Mouse (Mus musculus) adrenal gland, postnatal 14 days (tissue): Measurements from ENCODE around the gene Nyap1. TPM values are rescaled to one million over a fixed set of nuclear protein-coding genes. Genes with fewer than 3 reads are reported as not detected.
"Not testable (repeated sequence)": the region's sequence is repeated elsewhere in the genome, so short reads cannot be mapped to it uniquely, and the experiment has no call there.

Experiments used
- DNase-seq: peaks from one replicate; pipeline ENCODE4 v3.0.0; 2021; ENCODE audit warnings: mixed read lengths
- total RNA-seq: library from RNA; stranded (reverse); gene quantifications from 2 replicates; pipeline ENCODE4 v1.2.3, GENCODE M21; 2021

The Nyap1 gene
- total RNA-seq, 1 experiment from 2014 or later: 3.6 TPM

DNA sequence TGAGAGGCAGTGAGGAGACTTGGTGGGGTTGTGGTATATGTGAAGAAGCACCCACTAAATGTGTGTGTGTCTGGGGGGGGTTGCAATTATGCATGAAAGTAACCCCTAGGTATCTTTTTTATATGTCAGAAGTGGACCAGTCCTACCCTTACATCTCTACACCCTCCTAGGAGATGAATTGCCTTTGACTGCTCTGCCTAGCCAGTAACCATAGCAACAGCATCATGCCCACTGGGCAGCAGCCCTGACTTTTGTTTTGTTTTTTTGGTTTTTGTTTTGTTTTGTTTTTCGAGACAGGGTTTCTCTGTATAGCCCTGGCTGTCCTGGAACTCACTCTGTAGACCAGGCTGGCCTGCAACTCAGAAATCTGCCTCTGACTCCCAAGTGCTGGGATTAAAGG lies 27.1 kb upstream of the Nyap1 start:
- DNase-seq: no peak

DNA sequence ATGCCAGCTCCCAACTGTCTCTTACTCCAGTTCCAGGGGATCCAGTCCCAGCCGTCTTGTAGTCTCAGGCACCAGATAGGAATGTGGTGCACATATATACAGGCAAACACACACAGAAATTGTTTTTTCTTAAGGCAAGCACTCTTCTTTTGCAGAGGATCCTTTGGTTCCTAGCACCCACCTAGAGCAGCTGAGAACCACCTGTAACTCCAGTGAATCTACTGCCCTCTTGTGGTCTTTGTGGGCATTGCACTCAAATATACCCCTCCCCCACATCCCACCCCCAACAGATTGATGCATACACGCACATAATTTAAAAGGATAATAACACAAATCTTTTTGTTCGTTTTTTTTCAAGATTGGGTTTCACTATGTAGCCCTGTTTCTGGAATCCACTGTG lies 24.9 kb upstream of the Nyap1 start:
- DNase-seq: no peak

DNA sequence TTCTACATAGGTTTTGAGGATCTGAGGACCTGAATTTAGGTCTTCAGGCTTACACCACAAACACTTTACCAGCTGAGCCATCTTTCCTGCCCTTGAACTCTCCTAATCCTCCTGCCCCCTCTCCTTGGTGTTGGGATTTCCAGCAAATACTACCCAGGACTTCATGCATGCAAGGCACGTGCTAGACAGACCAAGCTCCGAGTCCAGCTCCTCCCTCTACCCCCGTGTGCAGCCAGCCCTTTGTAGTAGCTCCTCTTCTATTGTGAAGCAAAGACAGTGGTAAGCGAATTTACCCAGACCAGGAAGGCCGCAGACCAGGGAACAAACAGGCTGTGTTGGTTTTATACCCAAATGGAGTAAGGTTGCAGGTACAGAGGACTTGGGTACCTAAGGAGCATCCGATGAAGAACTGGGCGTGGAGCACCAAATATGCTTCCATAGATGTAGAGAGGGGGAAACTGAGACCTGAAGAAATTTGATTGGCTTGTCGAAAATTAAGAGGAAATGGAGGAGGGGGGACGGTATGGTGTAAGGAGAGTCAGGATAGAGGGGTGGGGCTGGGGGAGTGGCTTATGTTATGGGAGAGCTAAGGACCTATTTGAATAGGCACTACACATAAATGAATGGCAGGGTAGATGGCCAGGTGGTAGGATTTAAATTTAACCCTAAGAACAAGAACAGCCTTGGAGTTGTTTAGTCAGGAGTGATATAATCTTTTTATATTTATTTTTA lies 23.4 kb upstream of the Nyap1 start:
- DNase-seq: no peak

DNA sequence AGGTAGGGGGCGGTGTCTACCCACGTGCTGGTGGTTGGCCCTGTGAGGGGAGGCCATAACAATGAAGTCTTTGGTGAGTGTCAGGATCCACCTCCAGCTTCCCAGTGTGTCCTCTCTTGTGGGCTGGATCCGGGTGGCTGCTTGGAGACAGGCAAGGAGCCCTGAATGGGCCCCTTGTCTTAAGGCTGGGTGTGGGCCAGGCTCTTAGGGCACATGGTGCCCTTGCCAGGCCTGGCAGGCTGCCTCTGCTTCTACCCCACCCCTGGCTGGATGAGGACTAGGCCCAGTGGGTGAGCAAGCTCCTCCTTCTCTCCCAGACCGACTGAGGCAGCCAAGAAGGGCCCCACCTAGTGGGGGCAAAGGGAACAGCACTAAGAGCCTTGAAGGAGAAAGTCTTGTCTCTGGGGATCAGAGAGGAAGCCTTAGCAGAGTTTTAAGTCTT lies 18.6 kb upstream of the Nyap1 start:
- peak; percentile 92 for DNase-seq

DNA sequence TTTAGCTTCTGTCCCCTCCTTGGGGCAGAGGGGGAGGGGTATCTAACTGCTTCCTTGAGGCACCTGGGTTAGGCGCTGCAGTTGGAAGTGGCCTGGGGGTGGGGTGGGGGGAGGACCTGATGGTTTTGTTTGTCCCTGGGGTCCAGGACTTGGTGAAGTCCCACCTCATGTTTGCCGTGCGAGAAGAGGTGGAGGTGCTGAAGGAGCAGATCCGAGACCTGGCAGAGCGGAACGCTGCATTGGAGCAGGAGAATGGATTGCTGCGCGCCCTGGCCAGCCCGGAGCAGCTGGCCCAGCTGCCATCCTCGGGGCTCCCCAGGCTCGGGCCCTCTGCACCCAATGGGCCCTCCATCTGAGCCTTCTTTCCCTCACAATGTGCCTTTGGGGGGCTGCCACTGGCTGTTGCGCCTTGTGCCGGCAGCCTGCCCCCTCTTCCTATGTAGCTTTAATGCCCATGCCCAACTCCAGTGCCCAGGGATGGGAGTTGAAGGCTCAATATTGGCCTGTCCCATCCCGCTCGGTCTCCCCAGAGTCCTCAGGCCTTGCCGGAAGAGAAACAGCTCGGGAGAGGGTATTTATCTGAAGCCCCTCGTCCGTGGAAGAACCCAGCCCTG lies 17.6 kb upstream of the Nyap1 start:
- no peak for DNase-seq

DNA sequence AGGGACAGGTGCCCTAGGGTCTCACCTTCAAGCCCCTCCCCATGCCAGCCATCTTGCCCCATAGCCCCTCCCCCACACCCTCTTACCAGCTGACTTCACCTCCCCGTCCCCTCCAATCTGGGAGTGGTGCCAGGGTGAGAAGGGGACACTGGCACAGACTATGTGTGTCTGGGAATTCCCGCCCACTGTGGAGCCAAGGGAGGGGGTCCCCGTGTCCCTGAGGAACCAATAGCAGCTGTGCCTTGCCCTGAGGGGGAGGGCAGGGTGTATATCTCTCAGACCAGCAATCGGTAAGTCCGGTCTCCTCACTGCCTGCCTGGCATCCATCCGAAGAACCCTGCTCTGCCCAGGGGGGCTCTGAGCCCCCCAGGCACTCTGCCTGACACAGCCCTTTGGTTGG lies 16.5 kb upstream of the Nyap1 start:
- DNase-seq: peak; percentile 35

DNA sequence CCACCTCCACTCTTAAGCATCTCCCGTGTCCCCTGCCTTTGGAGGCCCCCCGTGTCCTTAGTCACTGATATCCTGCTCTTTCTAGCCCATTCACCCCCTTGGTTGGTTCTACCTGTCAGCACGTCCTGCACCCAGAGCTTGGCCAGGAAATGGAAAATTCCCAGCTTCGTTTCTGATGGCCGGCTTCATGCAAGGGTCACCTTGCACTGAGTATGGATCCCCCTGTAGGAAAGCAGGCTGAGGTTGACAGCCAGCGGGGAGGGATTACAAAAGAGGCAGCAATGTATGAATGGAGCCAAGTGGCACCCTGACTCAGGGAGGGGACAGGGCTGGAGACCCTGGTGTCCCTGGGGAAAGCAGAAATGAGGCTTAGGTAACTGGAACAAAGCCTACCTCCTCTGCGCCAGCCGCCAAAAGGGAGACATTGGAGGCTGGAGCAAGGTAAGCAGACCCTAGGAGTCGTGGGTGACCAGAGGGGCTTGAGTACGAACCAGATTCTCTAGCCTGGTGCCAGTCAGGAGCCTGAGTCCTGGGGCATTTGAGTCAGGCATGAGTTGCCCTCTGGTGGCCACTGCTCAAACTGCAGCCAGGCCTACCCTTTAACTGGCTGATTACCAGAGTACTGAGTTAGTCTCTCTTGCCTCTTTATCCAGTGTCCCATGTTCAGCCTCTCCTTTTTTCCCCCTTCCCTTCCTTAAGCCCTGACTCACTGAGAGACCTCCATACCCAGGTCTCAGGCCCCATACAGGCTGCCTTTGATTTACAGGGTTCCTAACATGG lies 15.7 kb upstream of the Nyap1 start:
- peak; percentile 91 for DNase-seq

DNA sequence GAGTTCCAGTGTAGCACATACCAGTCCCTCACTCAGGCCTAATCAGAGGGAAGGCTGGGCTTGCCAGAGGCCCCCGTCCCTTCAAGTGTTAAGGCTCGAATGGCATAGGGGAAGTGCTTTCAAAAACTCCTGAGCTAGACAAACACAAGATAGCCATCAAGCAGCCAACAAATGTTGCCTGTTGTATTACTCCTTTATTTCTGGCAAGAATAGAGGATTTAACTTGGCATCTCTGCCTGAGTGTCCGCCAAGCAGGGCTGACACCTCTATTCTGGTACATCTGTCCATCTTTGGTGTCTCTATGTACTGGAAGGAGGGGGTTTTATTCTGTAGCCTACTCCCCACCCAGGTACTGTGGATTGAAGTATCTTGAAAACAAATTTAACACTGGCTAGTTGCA lies 14.7 kb upstream of the Nyap1 start:
- no peak for DNase-seq

DNA sequence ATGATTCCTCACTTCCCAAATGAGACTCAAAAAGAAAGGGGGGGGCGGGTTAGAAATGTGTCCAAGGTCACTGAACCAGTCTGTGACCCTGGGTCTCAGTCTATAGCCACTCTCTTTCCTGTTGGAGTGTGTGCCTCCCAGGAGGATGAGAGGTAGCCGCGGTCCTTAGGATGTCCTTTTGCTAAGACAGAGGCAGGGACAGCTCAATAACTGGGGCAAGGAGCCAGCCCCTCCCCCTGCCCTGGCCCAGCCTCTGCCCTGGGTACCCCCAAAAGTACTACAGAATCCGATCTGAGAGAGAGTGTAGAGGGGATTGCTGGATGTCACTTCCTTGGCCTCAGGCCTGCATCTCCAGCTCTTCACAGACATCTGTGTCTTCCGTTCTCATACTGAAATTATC lies 14.0 kb upstream of the Nyap1 start:
- no peak for DNase-seq

DNA sequence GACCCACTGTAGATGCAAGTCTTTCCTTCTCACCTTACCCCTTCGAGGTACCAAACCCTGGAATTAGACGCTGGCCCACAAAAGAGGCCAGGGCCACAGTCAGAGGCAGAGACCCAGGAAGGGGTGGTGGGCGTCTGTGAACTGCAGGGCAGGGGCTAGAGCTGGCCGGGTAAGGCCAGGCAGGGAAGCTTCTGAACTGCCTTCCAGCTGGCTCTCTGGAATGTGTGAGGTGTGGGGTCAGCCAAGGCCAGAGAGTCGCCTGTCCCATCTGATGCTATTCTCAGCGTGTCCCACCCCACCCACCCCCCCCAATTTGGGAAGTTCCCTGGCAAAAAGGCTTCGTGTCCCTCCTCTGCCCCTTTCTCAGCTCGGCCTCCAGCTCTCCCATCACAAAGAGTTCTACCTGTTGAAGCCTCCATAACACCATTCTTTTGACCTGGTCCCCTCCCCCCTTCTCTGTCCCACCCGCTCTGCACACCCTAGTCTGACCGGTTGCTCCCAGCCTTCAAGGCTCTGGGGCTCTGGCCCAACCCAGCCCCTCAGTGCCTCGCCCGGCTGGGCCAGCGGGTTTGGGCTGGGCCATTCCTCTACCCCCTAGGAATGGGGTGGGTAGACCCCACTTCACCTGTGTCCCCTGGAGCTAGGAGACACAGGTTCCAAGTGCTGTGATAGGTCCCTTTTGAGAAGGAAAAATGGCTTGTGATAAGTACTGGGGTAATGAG lies 11.9 kb upstream of the Nyap1 start:
- no peak for DNase-seq

DNA sequence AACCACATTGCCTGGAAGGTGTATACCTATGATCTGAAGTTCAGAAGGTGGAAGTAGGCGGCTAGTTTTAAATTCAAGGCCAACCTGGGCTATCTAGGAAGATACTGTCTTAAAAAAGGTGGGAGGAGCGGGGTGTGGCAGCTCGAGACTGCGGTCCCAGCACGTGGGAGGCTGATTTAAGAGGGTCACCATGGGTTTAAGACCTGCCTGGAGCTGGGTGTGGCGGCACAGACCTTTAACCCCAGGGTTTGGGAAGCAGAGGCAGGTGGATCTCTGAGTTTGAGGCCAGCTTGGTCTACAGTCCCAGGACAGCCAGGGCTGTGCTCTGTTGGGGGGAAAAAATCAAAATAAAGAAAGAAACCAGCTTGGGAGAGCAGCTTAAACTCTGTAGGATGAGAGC lies 10.6 kb upstream of the Nyap1 start:
- DNase-seq: no peak

DNA sequence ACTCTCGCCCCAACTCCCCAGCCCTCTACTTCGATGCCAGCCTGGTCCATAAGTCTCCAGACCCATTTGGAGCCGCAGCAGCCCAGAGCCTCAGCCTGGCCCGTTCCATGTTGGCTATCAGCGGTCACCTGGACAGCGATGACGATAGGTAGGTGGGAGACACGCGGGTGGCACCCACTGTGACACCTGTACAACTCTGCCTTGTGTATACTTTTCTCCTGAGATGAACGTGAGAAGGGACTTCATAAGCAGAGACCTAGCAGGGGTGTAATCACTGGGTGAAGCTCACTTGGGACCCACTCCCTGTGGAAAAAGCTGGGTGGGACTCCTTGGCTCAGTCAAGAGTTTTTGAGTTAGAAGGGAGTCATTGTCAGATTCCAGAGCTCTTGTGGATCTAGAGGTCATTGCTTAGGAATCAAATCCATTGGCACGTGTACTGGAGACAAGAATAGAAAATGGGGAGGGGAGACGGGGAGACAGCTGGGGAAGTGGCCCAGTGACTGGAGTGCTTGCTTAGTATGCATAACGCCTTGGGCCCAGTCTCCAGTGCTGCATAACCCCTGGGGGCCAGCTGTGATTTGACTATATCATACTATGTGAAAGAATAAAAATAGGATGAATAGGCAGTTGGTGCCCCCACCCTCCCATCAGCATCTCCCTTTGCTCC lies 9.9 kb upstream of the Nyap1 start:
- no peak for DNase-seq

DNA sequence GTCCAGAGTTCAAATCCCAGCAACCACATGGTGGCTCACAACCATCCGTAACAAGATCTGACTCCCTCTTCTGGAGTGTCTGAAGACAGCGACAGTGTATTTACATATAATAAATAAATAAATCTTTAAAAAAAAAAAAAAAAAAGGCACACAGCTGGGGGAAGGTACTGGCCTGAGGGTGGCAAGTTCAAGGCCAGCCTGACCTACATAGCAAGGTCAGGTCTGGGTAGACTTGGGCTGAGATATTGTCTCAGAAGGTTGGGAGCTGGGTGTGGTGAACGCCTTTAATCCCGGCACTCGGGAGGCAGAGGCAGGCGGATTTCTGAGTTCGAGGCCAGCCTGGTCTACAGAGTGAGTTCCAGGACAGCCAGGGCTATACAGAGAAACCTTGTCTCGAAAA lies 8.8 kb upstream of the Nyap1 start:
- DNase-seq: not testable (repeated sequence)

DNA sequence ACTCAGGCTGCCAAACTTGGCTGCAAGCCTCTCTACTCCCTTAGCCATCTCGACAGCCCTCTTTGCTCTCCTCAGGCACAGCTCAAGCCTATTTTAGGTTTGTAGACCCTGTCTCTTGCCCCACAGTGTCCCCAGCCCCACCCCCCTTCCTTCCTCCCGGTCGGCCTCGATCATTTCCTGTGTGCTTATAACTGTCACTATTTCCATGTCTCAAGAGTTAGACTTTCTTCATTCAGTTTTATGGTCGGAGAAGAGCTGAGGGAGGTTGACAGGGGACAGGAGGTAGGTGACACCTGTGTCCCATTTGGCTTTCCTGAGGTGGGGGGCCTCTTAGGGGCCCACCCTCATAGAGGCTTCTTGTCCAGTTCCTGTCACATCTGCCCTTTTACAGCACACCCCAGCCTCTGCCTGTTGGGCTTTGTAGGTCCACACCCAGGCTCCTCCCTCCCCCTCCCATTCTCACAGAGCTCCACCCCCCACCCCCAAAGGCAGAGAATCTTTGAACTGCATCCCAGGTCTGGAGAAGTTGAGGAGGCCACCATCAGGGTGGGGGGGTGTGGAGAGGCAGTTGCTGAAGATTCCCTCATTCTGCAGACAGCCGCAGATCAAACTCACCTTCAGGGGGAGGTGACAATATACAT lies 7.9 kb upstream of the Nyap1 start:
- DNase-seq: peak; percentile 33

DNA sequence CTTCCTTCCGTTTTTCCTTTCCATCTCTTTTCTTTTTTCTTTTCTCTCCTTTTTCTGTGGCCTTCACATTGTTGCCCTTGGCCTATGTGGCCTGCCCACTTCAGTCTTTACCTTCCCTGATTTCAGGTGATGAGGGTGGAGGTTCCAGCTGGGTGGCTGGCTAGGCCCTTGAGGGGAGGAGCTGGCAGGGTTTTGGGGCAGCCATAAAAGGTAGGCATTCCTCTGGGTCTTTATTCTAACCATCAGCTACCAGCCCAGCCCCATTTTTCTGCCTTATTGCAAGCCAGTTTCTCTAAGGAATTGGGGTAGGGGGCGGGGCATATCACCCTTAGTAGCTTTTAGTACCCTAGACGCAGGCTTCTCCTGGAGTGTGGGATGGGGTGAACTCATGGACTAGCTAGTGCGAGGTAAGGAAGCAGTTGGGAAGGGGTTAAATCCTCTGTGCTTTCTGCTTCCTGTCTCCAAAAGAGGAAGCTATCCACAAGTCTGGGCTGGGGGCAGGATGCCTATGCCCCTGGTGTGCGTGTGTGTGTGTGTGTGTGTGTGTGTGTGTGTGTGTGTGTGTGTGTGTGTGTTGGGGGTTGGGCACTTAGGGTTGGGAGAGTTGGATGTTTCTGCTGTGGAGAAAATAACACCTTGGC lies 6.8 kb upstream of the Nyap1 start:
- DNase-seq: peak; percentile 52

DNA sequence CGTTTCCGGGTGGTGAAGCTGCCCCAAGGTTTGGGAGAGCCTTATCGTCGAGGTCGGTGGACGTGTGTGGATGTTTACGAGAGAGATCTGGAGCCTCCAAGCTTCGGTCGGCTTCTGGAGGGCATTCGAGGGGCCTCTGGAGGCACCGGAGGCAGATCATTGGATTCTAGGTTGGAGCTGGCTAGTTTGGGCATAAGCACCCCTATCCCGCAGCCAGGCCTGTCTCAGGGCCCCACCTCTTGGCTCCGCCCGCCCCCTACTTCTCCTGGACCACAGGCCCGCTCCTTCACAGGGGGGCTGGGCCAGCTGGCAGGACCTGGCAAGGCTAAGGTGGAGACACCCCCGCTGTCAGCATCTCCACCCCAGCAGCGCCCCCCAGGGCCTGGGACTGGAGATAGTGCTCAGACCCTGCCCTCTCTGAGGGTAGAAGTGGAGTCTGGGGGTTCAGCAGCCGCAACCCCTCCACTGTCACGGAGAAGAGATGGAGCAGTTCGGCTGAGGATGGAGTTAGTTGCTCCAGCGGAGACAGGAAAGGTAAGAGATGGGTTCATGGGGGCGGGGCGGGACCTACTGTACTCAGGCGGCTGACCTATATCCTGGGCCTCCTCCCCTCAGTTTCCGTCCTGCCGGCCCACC lies 6.0 kb upstream of the Nyap1 start:
- peak; percentile 68 for DNase-seq

DNA sequence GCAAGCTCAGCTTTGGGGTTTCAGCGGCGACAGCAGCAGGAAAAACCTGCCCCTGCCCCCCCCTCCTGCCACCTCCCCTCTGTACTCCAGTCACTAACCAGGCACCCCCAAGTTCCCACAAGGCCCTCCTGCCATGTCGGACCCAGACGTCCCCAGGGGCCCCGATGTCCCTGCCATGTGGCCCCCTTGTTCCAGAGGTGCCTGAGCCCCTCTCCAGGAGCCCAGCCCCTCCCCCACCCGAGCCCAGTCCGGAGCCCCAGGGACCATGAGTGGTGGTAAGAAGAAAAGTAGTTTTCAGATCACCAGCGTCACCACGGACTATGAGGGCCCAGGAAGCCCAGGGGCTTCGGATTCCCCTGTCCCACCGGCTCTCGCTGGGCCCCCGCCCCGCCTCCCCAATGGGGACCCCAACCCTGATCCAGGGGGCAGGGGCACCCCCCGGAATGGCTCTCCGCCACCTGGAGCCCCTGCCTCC lies 5.5 kb upstream of the Nyap1 start:
- peak; percentile 59 for DNase-seq

DNA sequence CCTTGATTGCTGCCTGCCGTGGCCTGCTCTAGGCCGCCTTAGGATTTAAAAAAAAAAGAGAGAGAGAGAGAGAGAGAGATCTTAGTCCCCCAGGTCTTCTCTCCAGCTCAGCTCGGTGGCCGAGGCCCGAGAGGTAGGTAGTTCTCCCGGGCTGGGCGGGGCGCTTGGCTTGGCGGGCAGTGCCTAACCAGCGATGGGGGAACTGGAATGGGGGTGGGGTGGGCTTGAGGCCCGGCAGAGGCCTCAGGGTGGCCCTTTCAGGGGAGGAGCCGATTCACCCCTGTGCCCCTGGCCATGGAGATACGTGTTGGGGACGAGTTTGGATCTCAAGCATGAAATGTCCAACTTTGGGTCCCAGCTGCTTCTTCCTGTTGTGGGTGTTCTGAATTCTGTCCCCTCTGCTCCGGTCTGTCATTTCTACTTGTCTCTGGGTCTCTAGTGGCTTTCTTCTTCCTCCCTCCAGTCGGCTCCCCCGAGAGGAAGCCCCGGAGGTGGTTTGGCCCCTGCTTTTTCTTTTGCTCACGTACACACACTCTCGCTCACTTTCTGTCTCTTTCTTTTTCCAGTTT lies 5.0 kb upstream of the Nyap1 start:
- DNase-seq: peak; percentile 90

DNA sequence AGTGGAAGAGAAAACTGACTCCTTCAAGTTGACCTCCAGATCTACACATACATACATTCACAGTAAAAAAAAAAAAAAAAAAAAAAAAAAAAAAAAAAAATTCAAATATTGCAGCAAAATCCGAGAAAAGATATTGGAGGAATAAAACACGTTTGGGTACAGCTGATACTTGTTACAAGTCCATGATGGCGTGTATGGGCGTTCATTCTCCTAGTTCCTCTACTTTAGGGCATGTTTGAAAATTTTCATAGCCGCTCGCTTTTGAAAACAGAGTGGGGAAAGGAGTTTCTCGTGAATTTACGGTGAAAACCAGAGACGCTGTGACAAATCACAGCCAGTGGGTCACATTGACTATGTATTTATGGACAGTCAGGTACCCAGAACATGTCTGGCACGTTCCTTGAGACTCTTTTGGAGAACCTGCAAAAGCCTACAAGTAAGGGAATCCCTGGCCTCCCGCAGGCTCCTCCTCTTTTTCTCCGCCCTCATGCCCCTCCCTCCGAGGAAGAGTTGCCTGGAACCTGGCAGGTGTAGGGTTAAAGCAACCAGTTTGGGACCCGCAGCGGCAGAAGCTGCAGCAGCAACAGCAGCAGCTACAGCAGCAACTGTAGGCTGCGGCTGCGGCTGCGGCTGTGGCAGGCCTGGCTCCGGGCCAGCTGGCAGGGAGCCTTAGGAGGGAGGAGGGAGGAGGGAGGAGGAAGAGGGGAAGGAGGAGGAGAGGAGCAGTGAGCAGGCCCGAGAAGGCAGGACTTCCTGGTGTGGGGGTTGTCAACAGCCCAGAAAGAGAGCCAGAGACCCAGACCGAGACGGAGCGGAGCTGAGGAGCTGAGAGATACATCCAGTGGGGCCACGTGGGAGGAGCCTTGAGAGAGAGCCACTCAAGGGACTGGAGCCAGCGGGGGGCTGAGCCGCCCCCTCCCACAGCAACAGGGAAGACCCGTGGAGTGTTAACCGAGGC lies 4.1 kb upstream of the Nyap1 start, which contains the start of gene Tsc22d4:
TSS of gene Tsc22d4 (plus strand) at position 517 of the 958 bp plus-strand sequence.
- peak; percentile 95 for DNase-seq
